Mouse (Mus musculus) stomach, embryonic 15.5 days (tissue): ENCODE data around the gene Pgpep1. TPM values are rescaled to one million over a fixed set of nuclear protein-coding genes. Genes with fewer than 3 reads are reported as not detected.

Source experiments
- ATAC-seq: fragments of 200-750 bp; cut with Nextera tagmentation; 2 replicates; pipeline ENCODE4 v1.8.0; 2017; ENCODE audit warnings: low read depth, moderate number of reproducible peaks, moderate TSS enrichment; ENCODE audit not compliant: insufficient read depth, low FRiP score
- H3K27ac ChIP-seq: fragments of 300-500 bp; sonication (generic); 2 replicates; pipeline ENCODE4 v1.5.1; 2015; ENCODE audit warnings: mild to moderate bottlenecking, inconsistent platforms
- H3K27me3 ChIP-seq: fragments of 300-500 bp; sonication (generic); replicated peaks from 2 replicates; pipeline ENCODE4 v1.6.1; 2015; ENCODE audit warnings: inconsistent platforms
- H3K36me3 ChIP-seq: fragments of 300-500 bp; sonication (generic); 2 replicates; pipeline ENCODE4 v1.6.1; 2015; ENCODE audit warnings: inconsistent platforms
- H3K4me1 ChIP-seq: fragments of 300-500 bp; sonication (generic); 2 replicates; pipeline ENCODE4 v1.6.1; 2015; ENCODE audit warnings: inconsistent platforms
- H3K4me2 ChIP-seq: fragments of 300-500 bp; sonication (generic); 2 replicates; pipeline ENCODE4 v1.6.1; 2015; ENCODE audit warnings: mild to moderate bottlenecking, inconsistent platforms
- H3K4me3 ChIP-seq: fragments of 300-500 bp; sonication (generic); replicated peaks from 2 replicates; pipeline ENCODE4 v1.5.1; 2015; ENCODE audit warnings: inconsistent platforms
- H3K9ac ChIP-seq: fragments of 300-500 bp; sonication (generic); 2 replicates; pipeline ENCODE4 v1.6.1; 2015; ENCODE audit warnings: inconsistent platforms
- H3K9me3 ChIP-seq: fragments of 300-500 bp; sonication (generic); 2 replicates; pipeline ENCODE4 v1.6.1; 2016; ENCODE audit warnings: inconsistent platforms
- WGBS: fragments of 180-500 bp; shearing (Covaris S2); methylation state at CpG from one replicate; pipeline ENCODE4 v1.1.7; 2015; 5-methylcytosine and 5-hydroxymethylcytosine counted together
- polyA plus RNA-seq: library from polyadenylated mRNA; unstranded; fragments of >200 nt; fragmentation: Nextera tagmentation; extraction: Ambion mirVana; gene quantifications from 2 replicates; pipeline ENCODE4 v1.2.1, GENCODE M21; 2015

Pgpep1 gene
- polyA plus RNA-seq, 1 experiment from 2014 or later = 49.9 TPM

- ATAC-seq = no peak
- 85% methylated on average over 2 of the region's 2 CpGs for WGBS
- peaks cover 25% of the 10 kb centered on the region for H3K4me1 ChIP-seq
- H3K27me3 ChIP-seq = no peaks in the 10 kb centered on the region
- no peak overlapping the region for H3K4me2 ChIP-seq
- H3K9me3 ChIP-seq = no peaks in the 10 kb centered on the region
- no peak overlapping the region for H3K9ac ChIP-seq
- no peak overlapping the region for H3K4me3 ChIP-seq
- no peak overlapping the region for H3K27ac ChIP-seq
- no peaks in the 10 kb centered on the region for H3K36me3 ChIP-seq
These were observed 16.1 kb downstream of the Pgpep1 start for GRCm38 (mm10) chr8:70644065-70644464.

- no peaks in the 10 kb centered on the region for H3K36me3 ChIP-seq
- no peaks in the 10 kb centered on the region for H3K27me3 ChIP-seq
- H3K4me3 ChIP-seq = no peak overlapping the region
- no peak overlapping the region for H3K27ac ChIP-seq
- H3K9ac ChIP-seq = no peak overlapping the region
- peaks cover 27% of the 10 kb centered on the region for H3K4me1 ChIP-seq
- H3K4me2 ChIP-seq = no peak overlapping the region
- ATAC-seq = no peak
- no peaks in the 10 kb centered on the region for H3K9me3 ChIP-seq
- WGBS = 61% methylated on average over 3 of the region's 3 CpGs
These were observed 17.2 kb downstream of the Pgpep1 start for GRCm38 (mm10) chr8:70643019-70643418.

GRCm38 (mm10) chr8:70638752-70639151 lies 21.4 kb downstream of the Pgpep1 start:
- ATAC-seq = no peak
- no peak overlapping the region; the same call in 1 of the 2 replicates for H3K27ac ChIP-seq
- H3K4me3 ChIP-seq = no peak overlapping the region
- no peak overlapping the region for H3K9ac ChIP-seq
- H3K4me1 ChIP-seq = peaks cover 16% of the 10 kb centered on the region
- H3K9me3 ChIP-seq = no peaks in the 10 kb centered on the region
- no peaks in the 10 kb centered on the region for H3K27me3 ChIP-seq
- WGBS = 65% methylated on average over 9 of the region's 9 CpGs
- H3K4me2 ChIP-seq = no peak overlapping the region
- no peaks in the 10 kb centered on the region for H3K36me3 ChIP-seq

GRCm38 (mm10) chr8:70636838-70637237 lies 23.4 kb downstream of the Pgpep1 start:
- WGBS = 56% methylated on average over 8 of the region's 8 CpGs
- Histone ChIP-seq H3K27ac (no peak overlapping the region), H3K36me3 (no peaks in the 10 kb centered on the region), H3K4me3 (no peak overlapping the region), H3K4me1 (peaks cover 22% of the 10 kb centered on the region), H3K27me3 (no peaks in the 10 kb centered on the region), H3K9me3 (no peaks in the 10 kb centered on the region), H3K4me2 (no peak overlapping the region), H3K9ac (no peak overlapping the region)
- peak; percentile 30; the same call in 1 of the 2 replicates for ATAC-seq

GRCm38 (mm10) chr8:70635527-70635926 lies 24.7 kb downstream of the Pgpep1 start:
- Histone ChIP-seq H3K4me3 (no peak overlapping the region), H3K4me2 (no peak overlapping the region), H3K27me3 (no peaks in the 10 kb centered on the region), H3K9ac (no peak overlapping the region), H3K36me3 (no peaks in the 10 kb centered on the region), H3K4me1 (peaks cover 30% of the 10 kb centered on the region), H3K27ac (0 out of 2 replicates have a peak overlapping the region, but pooled peaks have one; percentile 4), H3K9me3 (no peaks in the 10 kb centered on the region)
- WGBS = 73% methylated on average over 6 of the region's 6 CpGs
- ATAC-seq = no peak

- 50% methylated on average over 6 of the region's 6 CpGs for WGBS
- H3K9ac ChIP-seq = no peak overlapping the region
- H3K4me1 ChIP-seq = peaks cover 40% of the 10 kb centered on the region
- no peak overlapping the region for H3K4me3 ChIP-seq
- H3K27ac ChIP-seq = no peak overlapping the region
- no peak overlapping the region for H3K4me2 ChIP-seq
- no peaks in the 10 kb centered on the region for H3K9me3 ChIP-seq
- no peaks in the 10 kb centered on the region for H3K36me3 ChIP-seq
- ATAC-seq = no peak
- H3K27me3 ChIP-seq = no peaks in the 10 kb centered on the region
These were observed 26.1 kb downstream of the Pgpep1 start for GRCm38 (mm10) chr8:70634066-70634465.

- Histone ChIP-seq H3K9me3 (no peaks in the 10 kb centered on the region), H3K4me3 (peak within 1 kb of the TSS; percentile 9; the same call in 1 of the 2 replicates), H3K4me1 (peaks cover 30% of the 10 kb centered on the region), H3K4me2 (peak within 1 kb of the TSS; percentile 84), H3K36me3 (no peaks in the 10 kb centered on the region), H3K27ac (no peak within 1 kb of the TSS), H3K9ac (0 out of 2 replicates have a peak within 1 kb of the TSS, but pooled peaks have one; percentile 1), H3K27me3 (no peaks in the 10 kb centered on the region)
- 61% methylated on average over 6 of the region's 6 CpGs for WGBS
- no peak for ATAC-seq
These were observed 27.8 kb downstream of the Pgpep1 start, which contains the start of gene Gdf15 for GRCm38 (mm10) chr8:70632346-70632892. TSS of gene Gdf15 (minus strand) at chr8:70632456.

- peak overlapping the region; percentile 9; the same call in 1 of the 2 replicates for H3K4me3 ChIP-seq
- H3K36me3 ChIP-seq = no peaks in the 10 kb centered on the region
- H3K4me1 ChIP-seq = peaks cover 30% of the 10 kb centered on the region
- H3K4me2 ChIP-seq = peak overlapping the region; percentile 84
- WGBS = 13% methylated on average over 23 of the region's 24 CpGs
- H3K9ac ChIP-seq = no peak overlapping the region
- ATAC-seq = no peak
- H3K9me3 ChIP-seq = no peaks in the 10 kb centered on the region
- H3K27ac ChIP-seq = no peak overlapping the region
- no peaks in the 10 kb centered on the region for H3K27me3 ChIP-seq
These were observed 28.8 kb downstream of the Pgpep1 start for GRCm38 (mm10) chr8:70631436-70631835.

GRCm38 (mm10) chr8:70630532-70631381 lies 29.4 kb downstream of the Pgpep1 start:
- peak overlapping the region; percentile 84 for H3K4me2 ChIP-seq
- peak overlapping the region; percentile 50; the same call in 1 of the 2 replicates for H3K4me3 ChIP-seq
- H3K4me1 ChIP-seq = peaks cover 30% of the 10 kb centered on the region
- no peak overlapping the region for H3K9ac ChIP-seq
- H3K27ac ChIP-seq = peak overlapping the region; percentile 49
- ATAC-seq = peak; percentile 45; the same call in 1 of the 2 replicates
- no peaks in the 10 kb centered on the region for H3K36me3 ChIP-seq
- no peaks in the 10 kb centered on the region for H3K27me3 ChIP-seq
- no peaks in the 10 kb centered on the region for H3K9me3 ChIP-seq
- 12% methylated on average over 22 of the region's 22 CpGs for WGBS

- H3K9me3 ChIP-seq = no peaks in the 10 kb centered on the region
- peak overlapping the region; percentile 49 for H3K27ac ChIP-seq
- WGBS = 1% methylated on average over 60 of the region's 60 CpGs
- H3K36me3 ChIP-seq = no peaks in the 10 kb centered on the region
- peaks cover 30% of the 10 kb centered on the region for H3K4me1 ChIP-seq
- peak overlapping the region; percentile 50 for H3K4me3 ChIP-seq
- H3K9ac ChIP-seq = peak overlapping the region; percentile 20; the same call in 1 of the 2 replicates
- no peaks in the 10 kb centered on the region for H3K27me3 ChIP-seq
- peak; percentile 80 for ATAC-seq
- H3K4me2 ChIP-seq = peak overlapping the region; percentile 84
These were observed 30.3 kb downstream of the Pgpep1 start for GRCm38 (mm10) chr8:70629574-70630531.

GRCm38 (mm10) chr8:70628986-70629490 lies 31.1 kb downstream of the Pgpep1 start:
- Histone ChIP-seq H3K9me3 (no peaks in the 10 kb centered on the region), H3K4me2 (peak overlapping the region; percentile 84), H3K4me1 (peaks cover 26% of the 10 kb centered on the region), H3K27me3 (no peaks in the 10 kb centered on the region), H3K9ac (peak overlapping the region; percentile 3; the same call in 1 of the 2 replicates), H3K4me3 (peak overlapping the region; percentile 50), H3K36me3 (no peaks in the 10 kb centered on the region), H3K27ac (no peak overlapping the region)
- ATAC-seq = no peak
- WGBS = 52% methylated on average over 7 of the region's 7 CpGs
